Mouse (Mus musculus) lung, adult 2 months (tissue): ENCODE results near the gene Vmn2r56. TPM values are rescaled to one million over a fixed set of nuclear protein-coding genes. Genes with fewer than 3 reads are reported as not detected.
"Not testable (repeated sequence)": the region's sequence is repeated elsewhere in the genome, so short reads cannot be mapped to it uniquely, and the experiment has no call there.

ENCODE experiments used
- DNase-seq: peaks from one replicate; pipeline ENCODE4 v3.0.0; 2022
- H3K4me1 ChIP-seq: fragments of 200-500 bp; 2 replicates; pipeline ENCODE4 v1.6.1; 2011; ENCODE audit warnings: low read length; ENCODE audit not compliant: control insufficient read depth, insufficient read depth
- H3K4me3 ChIP-seq: fragments of 200-500 bp; replicated peaks from 2 replicates; pipeline ENCODE3; 2011; ENCODE audit warnings: low read depth, mild to moderate bottlenecking, control low read depth, low read length; ENCODE audit errors: extremely low read depth
- CTCF ChIP-seq: fragments of 200-500 bp; IDR thresholded peaks from 2 replicates; pipeline ENCODE4 v1.5.1; 2011; ENCODE audit warnings: mild to moderate bottlenecking, low read length, control low read depth; ENCODE audit not compliant: insufficient read depth
- POLR2A ChIP-seq: fragments of 200-500 bp; IDR thresholded peaks from 2 replicates; pipeline ENCODE4 v1.6.1; 2011; ENCODE audit warnings: low read depth, mild to moderate bottlenecking, control low read depth, low read length, borderline replicate concordance; ENCODE audit errors: extremely low read depth
- WGBS: fragments of 180-500 bp; shearing (Covaris S2); methylation state at CpG from one replicate; pipeline ENCODE4 v1.1.7; 2018; 5-methylcytosine and 5-hydroxymethylcytosine counted together
- polyA plus RNA-seq: library from polyadenylated mRNA; depleted of rRNA; stranded (reverse); fragments of >200 nt; gene quantifications from 2 replicates; pipeline ENCODE4 v1.2.3, GENCODE M21; 2012; rRNA removed

Vmn2r56 gene
- not detected in 2 replicates for polyA plus RNA-seq

- no peak within 1 kb of the TSS for H3K4me3 ChIP-seq
- H3K4me1 ChIP-seq, result no peaks in the 10 kb centered on the region
- no peak for DNase-seq
- TF ChIP-seq CTCF (no peak), POLR2A (no peak)
- 39% methylated on average over 1 of the region's 1 CpGs for WGBS
Measured at GRCm38 (mm10) chr7:12734904-12735303, at the start of gene Vmn2r56. TSS of gene Vmn2r56 (minus strand) at chr7:12735004.

GRCm38 (mm10) chr7:12780151-12780830 is 45.5 kb upstream of the Vmn2r56 start:
- WGBS, result under 1% methylated on average over 57 of the region's 57 CpGs
- peak; percentile 53 for DNase-seq

GRCm38 (mm10) chr7:12779782-12780150 is 45.0 kb upstream of the Vmn2r56 start:
- TF ChIP-seq POLR2A (no peak), CTCF (no peak)
- H3K4me3 ChIP-seq, result peak overlapping the region; percentile 48
- H3K4me1 ChIP-seq, result peaks cover 5% of the 10 kb centered on the region
- 23% methylated on average over 10 of the region's 10 CpGs for WGBS
- DNase-seq, result no peak

More at GRCm38 (mm10) chr7:12780151-12780830, 45.5 kb upstream of the Vmn2r56 start:
- Histone ChIP-seq H3K4me3 (peak overlapping the region; percentile 48), H3K4me1 (peaks cover 5% of the 10 kb centered on the region)
- no peak for TF ChIP-seq POLR2A
- TF ChIP-seq CTCF, result no peak

- WGBS, result 74% methylated on average over 5 of the region's 5 CpGs
Measured at GRCm38 (mm10) chr7:12779141-12779540, 44.3 kb upstream of the Vmn2r56 start.

GRCm38 (mm10) chr7:12774606-12775005 is 39.8 kb upstream of the Vmn2r56 start:
- H3K4me1 ChIP-seq, result no peaks in the 10 kb centered on the region
- WGBS, result 96% methylated on average over 1 of the region's 1 CpGs
- H3K4me3 ChIP-seq, result no peak overlapping the region
- no peak for DNase-seq
- no peak for TF ChIP-seq CTCF
- TF ChIP-seq POLR2A, result no peak

More at GRCm38 (mm10) chr7:12779141-12779540, 44.3 kb upstream of the Vmn2r56 start:
- TF ChIP-seq CTCF (no peak), POLR2A (no peak)
- no peak for DNase-seq
- Histone ChIP-seq H3K4me3 (no peak overlapping the region), H3K4me1 (peaks cover 5% of the 10 kb centered on the region)

- WGBS, result 75% methylated on average over 9 of the region's 9 CpGs
- no peak for DNase-seq
- no peak overlapping the region for H3K4me3 ChIP-seq
- TF ChIP-seq CTCF (no peak), POLR2A (no peak)
- no peaks in the 10 kb centered on the region for H3K4me1 ChIP-seq
Measured at GRCm38 (mm10) chr7:12774111-12774510, 39.3 kb upstream of the Vmn2r56 start.

- WGBS, result 70% methylated on average over 24 of the region's 24 CpGs
- Histone ChIP-seq H3K4me3 (no peak overlapping the region), H3K4me1 (no peaks in the 10 kb centered on the region)
- TF ChIP-seq POLR2A (no peak), CTCF (no peak)
- no peak for DNase-seq
Measured at GRCm38 (mm10) chr7:12749431-12750198, 14.8 kb upstream of the Vmn2r56 start.

GRCm38 (mm10) chr7:12684903-12685302 is 49.9 kb downstream of the Vmn2r56 start, which contains the start of gene Vmn2r55:
TSS of gene Vmn2r55 (minus strand) at chr7:12685003.
- 83% methylated on average over 3 of the region's 3 CpGs for WGBS
- H3K4me1 ChIP-seq, DNase-seq, H3K4me3 ChIP-seq: not testable (repeated sequence)

- H3K4me3 ChIP-seq, DNase-seq, H3K4me1 ChIP-seq: not testable (repeated sequence)
- WGBS, result 69% methylated on average over 3 of the region's 4 CpGs
Measured at GRCm38 (mm10) chr7:12640219-12640618, 94.6 kb downstream of the Vmn2r56 start, which contains the start of gene Vmn2r54. TSS of gene Vmn2r54 (minus strand) at chr7:12640319.

Other genes starting within 250 kb of the Vmn2r56 start
- not detected in 2 replicates for gene 2900092C05Rik, start 222.5 kb downstream of the Vmn2r56 start, polyA plus RNA-seq
- gene Vmn2r53, start 126.2 kb downstream of the Vmn2r56 start, polyA plus RNA-seq, result not detected in 2 replicates
- not detected in 2 replicates for gene Vmn2r54, start 94.7 kb downstream of the Vmn2r56 start, polyA plus RNA-seq
- gene Vmn2r55, start 50.0 kb downstream of the Vmn2r56 start, polyA plus RNA-seq, result not detected in 2 replicates
- 1.4 and 3.1 TPM in 2 replicates for gene Zscan18, start 68.6 kb upstream of the Vmn2r56 start, polyA plus RNA-seq
- 0.91 and 2.1 TPM in 2 replicates for gene Zfp329, start 83.9 kb upstream of the Vmn2r56 start, polyA plus RNA-seq
- 8.9 and 12.1 TPM in 2 replicates for gene Zfp110, start 99.8 kb upstream of the Vmn2r56 start, polyA plus RNA-seq
- 0.74 and 1.2 TPM in 2 replicates for gene Zfp128, start 146.2 kb upstream of the Vmn2r56 start, polyA plus RNA-seq
- gene Zscan22, start 162.8 kb upstream of the Vmn2r56 start, polyA plus RNA-seq, result 8.4 and 8.5 TPM in 2 replicates
- 1,316 and 1,420 TPM in 2 replicates for gene Rps5, start 187.3 kb upstream of the Vmn2r56 start, polyA plus RNA-seq
- gene Rnf225, start 192.4 kb upstream of the Vmn2r56 start, polyA plus RNA-seq, result 2.3 and 7.0 TPM in 2 replicates
- 6.1 and 6.8 TPM in 2 replicates for gene Zfp324, start 230.8 kb upstream of the Vmn2r56 start, polyA plus RNA-seq
- gene Zfp446, start 242.8 kb upstream of the Vmn2r56 start, polyA plus RNA-seq, result 5.3 and 7.4 TPM in 2 replicates